Mouse (Mus musculus) intestine, embryonic 16.5 days (tissue): Measurements from ENCODE around the gene Sema5a. TPM values are rescaled to one million over a fixed set of nuclear protein-coding genes. Genes with fewer than 3 reads are reported as not detected.
A peak's percentile ranks its signal among the peaks of the same experiment; 100 is the strongest.

ENCODE experiments used
- ATAC-seq: fragments of 200-750 bp; cut with Nextera tagmentation; 2 replicates; pipeline ENCODE4 v1.8.0; 2017; ENCODE audit warnings: moderate TSS enrichment, moderate library complexity
- H3K27ac ChIP-seq: fragments of 300-500 bp; sonication (generic); 2 replicates; pipeline ENCODE4 v1.5.1; 2014; ENCODE audit warnings: mild to moderate bottlenecking, low read length
- H3K27me3 ChIP-seq: fragments of 300-500 bp; sonication (generic); replicated peaks from 2 replicates; pipeline ENCODE4 v1.6.1; 2014; ENCODE audit warnings: low read length, control low read depth, mixed read lengths; ENCODE audit not compliant: control insufficient read depth, insufficient read depth
- H3K36me3 ChIP-seq: fragments of 300-500 bp; sonication (generic); 2 replicates; pipeline ENCODE4 v1.6.1; 2014; ENCODE audit warnings: low read length, control low read depth; ENCODE audit not compliant: control insufficient read depth, insufficient read depth
- H3K4me1 ChIP-seq: fragments of 300-500 bp; sonication (generic); 2 replicates; pipeline ENCODE4 v1.6.1; 2014; ENCODE audit warnings: low read length, control low read depth, mixed read lengths; ENCODE audit not compliant: control insufficient read depth, insufficient read depth
- H3K4me2 ChIP-seq: fragments of 300-500 bp; sonication (generic); 2 replicates; pipeline ENCODE4 v1.6.1; 2014; ENCODE audit warnings: low read depth, low read length, control low read depth
- H3K4me3 ChIP-seq: fragments of 300-500 bp; sonication (generic); 2 replicates; pipeline ENCODE4 v1.5.1; 2014; ENCODE audit warnings: mild to moderate bottlenecking, low read length
- H3K9ac ChIP-seq: fragments of 300-500 bp; sonication (generic); 2 replicates; pipeline ENCODE4 v1.6.1; 2014; ENCODE audit warnings: low read depth, low read length
- H3K9me3 ChIP-seq: fragments of 300-500 bp; sonication (generic); 2 replicates; pipeline ENCODE4 v1.6.1; 2016; ENCODE audit warnings: low read length, control low read depth; ENCODE audit not compliant: control insufficient read depth
- WGBS: fragments of 180-500 bp; shearing (Covaris S2); extraction: QIAGEN DNeasy Blood & Tissue Kit; methylation state at CpG from one replicate; pipeline ENCODE4 v1.1.7; 2014; 5-methylcytosine and 5-hydroxymethylcytosine counted together
- polyA plus RNA-seq: library from polyadenylated mRNA; unstranded; fragments of >200 nt; fragmentation: Nextera tagmentation; extraction: Ambion mirVana; gene quantifications from 2 replicates; pipeline ENCODE4 v1.2.1, GENCODE M21; 2015

Sema5a gene
- polyA plus RNA-seq, 1 experiment from 2014 or later = 12.0 TPM

- no peak overlapping the region for H3K4me2 ChIP-seq
- no peaks in the 10 kb centered on the region for H3K4me1 ChIP-seq
- no peak overlapping the region for H3K27ac ChIP-seq
- no peaks in the 10 kb centered on the region for H3K9me3 ChIP-seq
- H3K36me3 ChIP-seq = no peaks in the 10 kb centered on the region
- no peak for ATAC-seq
- no peak overlapping the region for H3K4me3 ChIP-seq
- no peak overlapping the region for H3K9ac ChIP-seq
- 87% methylated on average over 2 of the region's 2 CpGs for WGBS
- H3K27me3 ChIP-seq = no peaks in the 10 kb centered on the region
Measured at GRCm38 (mm10) chr15:32416291-32416690, 171.7 kb downstream of the Sema5a start.

DNA sequence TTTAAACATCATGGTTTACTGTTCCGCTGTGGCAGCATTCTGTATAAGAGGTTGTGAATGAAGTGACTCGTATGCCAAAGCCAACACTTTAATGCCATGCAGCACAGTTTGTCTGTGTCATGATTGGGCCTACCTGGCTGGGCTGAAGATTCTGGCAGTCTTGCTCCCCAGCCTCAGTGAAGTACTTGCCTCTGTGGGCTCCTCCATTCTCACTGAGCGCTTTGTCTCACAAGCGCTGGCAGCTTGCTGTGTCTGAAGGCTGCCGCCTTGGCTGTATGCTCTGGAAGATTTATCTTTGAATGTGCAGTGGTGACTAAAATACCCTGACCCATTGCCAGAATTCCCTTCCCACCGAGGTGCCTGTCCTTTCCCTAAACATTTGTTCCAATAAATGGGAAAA lies 178.0 kb downstream of the Sema5a start:
- H3K27ac ChIP-seq = no peak overlapping the region
- no peak overlapping the region for H3K4me2 ChIP-seq
- no peak overlapping the region for H3K9ac ChIP-seq
- H3K27me3 ChIP-seq = no peaks in the 10 kb centered on the region
- H3K4me3 ChIP-seq = no peak overlapping the region
- no peak for ATAC-seq
- H3K36me3 ChIP-seq = no peaks in the 10 kb centered on the region
- 77% methylated on average over 6 of the region's 6 CpGs for WGBS
- H3K4me1 ChIP-seq = no peaks in the 10 kb centered on the region
- H3K9me3 ChIP-seq = no peaks in the 10 kb centered on the region

DNA sequence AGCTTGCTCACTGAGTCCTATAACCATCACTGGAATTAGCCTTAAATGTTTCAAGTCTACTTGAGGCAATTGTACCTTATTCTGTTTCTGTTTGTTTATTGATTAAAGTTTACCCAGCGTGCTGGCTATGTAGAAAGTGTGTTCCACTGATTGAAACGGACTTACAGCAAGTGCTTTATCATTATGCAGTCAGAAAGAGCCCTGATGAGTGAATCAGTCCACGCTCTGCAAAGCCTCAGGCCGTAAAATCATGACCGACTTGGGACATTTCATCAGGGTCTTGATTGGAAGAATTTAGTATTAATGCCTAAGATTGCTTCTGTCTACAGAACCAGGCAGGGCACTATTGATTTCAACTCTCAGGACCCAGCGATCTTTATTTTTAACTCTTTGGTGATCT lies 178.5 kb downstream of the Sema5a start:
- Histone ChIP-seq H3K4me3 (no peak overlapping the region), H3K27ac (no peak overlapping the region), H3K4me2 (no peak overlapping the region), H3K27me3 (no peaks in the 10 kb centered on the region), H3K36me3 (no peaks in the 10 kb centered on the region), H3K9me3 (no peaks in the 10 kb centered on the region), H3K9ac (no peak overlapping the region), H3K4me1 (no peaks in the 10 kb centered on the region)
- no peak for ATAC-seq
- 64% methylated on average over 6 of the region's 6 CpGs for WGBS

DNA sequence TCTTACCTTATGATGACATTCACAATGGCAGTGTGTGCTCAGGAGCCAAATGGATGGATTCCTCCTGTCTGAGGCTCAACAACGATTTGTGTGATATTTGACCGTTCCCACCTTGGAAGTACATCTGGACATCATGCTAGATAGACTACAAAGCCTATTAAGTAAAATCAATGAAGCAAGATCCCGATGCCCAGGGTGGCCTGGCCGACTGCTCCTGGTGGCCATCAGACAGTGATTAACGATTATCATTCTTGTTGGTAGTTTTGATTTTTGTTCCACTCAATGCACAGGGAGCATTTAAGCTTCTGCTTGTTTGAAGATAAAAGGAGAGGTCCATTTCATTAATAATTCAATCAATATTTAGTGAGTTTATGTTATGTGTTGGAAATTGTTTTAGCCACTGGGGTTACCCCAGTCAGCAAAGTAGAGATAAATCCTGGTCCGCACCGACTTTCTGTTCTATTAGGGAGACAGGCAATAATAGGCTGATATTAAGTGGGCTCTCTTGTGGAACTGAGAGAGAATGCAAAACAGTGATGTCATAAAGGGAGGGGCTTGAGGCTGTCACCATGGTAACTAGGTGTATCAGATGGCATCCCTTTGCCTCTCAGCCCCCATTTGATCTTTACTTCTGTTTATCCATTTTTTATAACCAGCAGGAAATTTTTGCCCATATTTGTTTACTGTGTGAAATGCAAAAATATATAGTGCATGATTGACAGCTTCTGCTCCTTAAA lies 182.7 kb downstream of the Sema5a start:
- no peak overlapping the region for H3K9ac ChIP-seq
- no peaks in the 10 kb centered on the region for H3K36me3 ChIP-seq
- no peak overlapping the region for H3K4me3 ChIP-seq
- WGBS = 76% methylated on average over 7 of the region's 7 CpGs
- no peaks in the 10 kb centered on the region for H3K27me3 ChIP-seq
- ATAC-seq = no peak
- no peaks in the 10 kb centered on the region for H3K4me1 ChIP-seq
- no peak overlapping the region for H3K4me2 ChIP-seq
- H3K9me3 ChIP-seq = no peaks in the 10 kb centered on the region
- no peak overlapping the region for H3K27ac ChIP-seq

GRCm38 (mm10) chr15:32432927-32433832 lies 188.6 kb downstream of the Sema5a start:
- H3K27me3 ChIP-seq = no peaks in the 10 kb centered on the region
- 0 out of 2 replicates have a peak, but pooled peaks cover 3% of the 10 kb centered on the region for H3K4me1 ChIP-seq
- H3K9ac ChIP-seq = no peak overlapping the region
- no peaks in the 10 kb centered on the region for H3K36me3 ChIP-seq
- ATAC-seq = no peak
- no peaks in the 10 kb centered on the region for H3K9me3 ChIP-seq
- no peak overlapping the region for H3K4me3 ChIP-seq
- no peak overlapping the region for H3K4me2 ChIP-seq
- H3K27ac ChIP-seq = no peak overlapping the region
- 69% methylated on average over 13 of the region's 13 CpGs for WGBS

GRCm38 (mm10) chr15:32433833-32434155 lies 189.2 kb downstream of the Sema5a start:
- Histone ChIP-seq H3K27me3 (no peaks in the 10 kb centered on the region), H3K4me3 (no peak overlapping the region), H3K4me2 (no peak overlapping the region), H3K9me3 (no peaks in the 10 kb centered on the region), H3K36me3 (no peaks in the 10 kb centered on the region), H3K27ac (no peak overlapping the region), H3K4me1 (0 out of 2 replicates have a peak, but pooled peaks cover 3% of the 10 kb centered on the region), H3K9ac (no peak overlapping the region)
- no peak for ATAC-seq

- Histone ChIP-seq H3K4me1 (0 out of 2 replicates have a peak, but pooled peaks cover 3% of the 10 kb centered on the region), H3K27me3 (no peaks in the 10 kb centered on the region), H3K9ac (no peak overlapping the region), H3K9me3 (no peaks in the 10 kb centered on the region), H3K4me3 (no peak overlapping the region), H3K36me3 (no peaks in the 10 kb centered on the region), H3K4me2 (no peak overlapping the region), H3K27ac (no peak overlapping the region)
- no peak for ATAC-seq
Measured at GRCm38 (mm10) chr15:32434274-32434673, 189.7 kb downstream of the Sema5a start.

- Histone ChIP-seq H3K9ac (no peak overlapping the region), H3K27me3 (no peaks in the 10 kb centered on the region), H3K4me1 (0 out of 2 replicates have a peak, but pooled peaks cover 3% of the 10 kb centered on the region), H3K4me3 (no peak overlapping the region), H3K4me2 (no peak overlapping the region), H3K36me3 (no peaks in the 10 kb centered on the region), H3K27ac (no peak overlapping the region), H3K9me3 (no peaks in the 10 kb centered on the region)
- WGBS = 22% methylated on average over 6 of the region's 6 CpGs
- peak; percentile 26; the same call in 1 of the 2 replicates for ATAC-seq
Measured at GRCm38 (mm10) chr15:32437654-32438053, 193.0 kb downstream of the Sema5a start.

- no peaks in the 10 kb centered on the region for H3K27me3 ChIP-seq
- no peak overlapping the region for H3K4me2 ChIP-seq
- no peaks in the 10 kb centered on the region for H3K36me3 ChIP-seq
- H3K4me3 ChIP-seq = no peak overlapping the region
- ATAC-seq = no peak
- H3K9me3 ChIP-seq = no peaks in the 10 kb centered on the region
- no peak overlapping the region for H3K27ac ChIP-seq
- no peaks in the 10 kb centered on the region for H3K4me1 ChIP-seq
- H3K9ac ChIP-seq = no peak overlapping the region
- 58% methylated on average over 4 of the region's 4 CpGs for WGBS
Measured at GRCm38 (mm10) chr15:32442745-32443144, 198.1 kb downstream of the Sema5a start.
